Mouse (Mus musculus) gastrocnemius, postnatal 25 days (tissue): ENCODE measurements around the gene Whamm. TPM values are rescaled to one million over a fixed set of nuclear protein-coding genes. Genes with fewer than 3 reads are reported as not detected.

ENCODE experiments used
- DNase-seq: peaks from one replicate; pipeline ENCODE4 v3.0.0; 2022
- long read RNA-seq, 2 experiments: library from polyadenylated mRNA; stranded (forward); transcript quantifications; one replicate each; pipeline ENCODE4 v2.0.0; 2021
- total RNA-seq, 2 experiments: library from RNA; stranded (reverse); gene quantifications; 1 replicate in 1 of 2; 2 replicates in 1 of 2; pipeline ENCODE4 v1.2.3; 2021

Whamm gene
- 1 to 10 TPM; 5.8 to 6.5 TPM for total RNA-seq
- long read RNA-seq, experiment 1, partial matches to known transcripts: 0 of 45 reads
- long read RNA-seq, experiment 1, other reads (novel, unspliced or antisense): 42 of 45 reads
- long read RNA-seq, experiment 2, partial matches to known transcripts: 32 of 37 reads
- long read RNA-seq, experiment 2, other reads (novel, unspliced or antisense): 2 of 37 reads

- DNase-seq: peak; percentile 94
Measured at GRCm38 (mm10) chr7:81571108-81571940, at the start of gene Whamm. Gene Whamm, plus strand, starts transcription at chr7:81571266.

DNA sequence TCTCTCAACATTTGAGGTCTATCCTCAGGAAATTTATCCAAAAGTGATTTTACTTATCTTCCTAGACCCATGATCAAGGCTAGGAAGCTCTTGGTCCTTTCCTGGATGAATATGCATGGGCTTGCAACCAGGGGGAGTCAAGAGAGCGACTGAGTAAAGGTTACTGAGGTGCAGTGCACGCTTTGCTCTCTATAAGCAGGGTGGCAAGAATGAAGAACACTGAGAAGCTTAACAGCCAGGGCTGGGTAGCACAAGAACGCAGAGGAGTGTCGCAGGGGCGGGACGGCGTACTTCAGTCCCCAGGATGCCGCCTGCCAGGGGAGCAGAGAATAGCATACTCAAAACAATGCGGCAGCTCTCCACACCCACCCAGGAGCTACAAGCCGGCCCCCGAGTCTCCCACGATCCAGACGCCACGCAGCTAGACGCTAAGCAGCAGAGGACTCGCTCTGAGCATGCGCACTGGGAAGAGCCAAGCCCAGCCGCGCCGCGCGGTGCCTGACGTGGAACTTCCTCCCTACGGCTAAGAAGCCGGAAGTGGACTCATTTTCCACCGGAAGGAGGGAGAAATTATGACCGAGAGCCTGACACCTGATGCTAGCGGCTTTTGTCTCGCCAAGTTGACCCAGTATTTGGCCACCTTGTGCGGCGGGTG is 47.9 kb upstream of the Whamm start:
- DNase-seq: peak; percentile 86

GRCm38 (mm10) chr7:81523663-81524017 is 47.4 kb upstream of the Whamm start:
- DNase-seq: no peak

DNA sequence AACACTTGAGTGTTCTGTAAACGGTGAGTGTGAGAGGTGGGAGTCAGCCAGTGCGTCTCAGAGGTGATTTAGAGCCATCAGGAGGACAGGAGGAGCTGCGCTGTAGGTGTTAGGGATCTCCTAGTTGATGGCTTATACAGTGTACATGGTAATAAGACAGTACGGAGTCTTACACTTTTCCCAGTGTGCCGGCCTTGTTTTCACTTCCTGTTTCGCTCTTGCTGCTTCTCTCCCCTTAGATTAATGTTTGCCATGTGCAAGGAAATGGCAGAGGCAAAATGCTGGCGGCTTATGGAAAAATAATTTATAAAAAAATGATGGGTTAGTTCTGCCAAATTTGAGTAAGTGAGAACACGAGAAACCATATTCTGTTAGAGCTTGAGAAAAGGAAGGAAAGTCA is 42.1 kb upstream of the Whamm start:
- no peak for DNase-seq

DNA sequence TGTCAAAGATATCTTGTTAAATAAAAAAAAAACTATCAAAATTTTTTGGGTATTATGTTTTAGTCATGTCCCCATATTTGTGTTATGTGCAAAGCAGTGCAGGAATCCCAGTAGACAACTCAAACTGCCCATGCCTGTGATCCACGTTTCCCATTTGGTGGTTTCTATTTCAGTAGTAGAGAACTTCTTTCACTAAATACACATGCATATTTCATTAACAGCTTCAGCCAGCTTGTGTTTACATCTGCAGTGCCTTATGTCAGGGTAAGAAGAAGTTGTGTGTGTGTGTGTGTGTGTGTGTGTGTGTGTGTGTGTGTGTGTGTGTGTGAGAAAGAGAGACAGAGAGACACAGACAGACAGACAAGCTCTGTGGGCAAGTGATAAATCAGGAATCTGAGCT is 39.6 kb upstream of the Whamm start:
- DNase-seq: no peak

- DNase-seq: no peak
Measured at GRCm38 (mm10) chr7:81536478-81536877, 34.6 kb upstream of the Whamm start.

DNA sequence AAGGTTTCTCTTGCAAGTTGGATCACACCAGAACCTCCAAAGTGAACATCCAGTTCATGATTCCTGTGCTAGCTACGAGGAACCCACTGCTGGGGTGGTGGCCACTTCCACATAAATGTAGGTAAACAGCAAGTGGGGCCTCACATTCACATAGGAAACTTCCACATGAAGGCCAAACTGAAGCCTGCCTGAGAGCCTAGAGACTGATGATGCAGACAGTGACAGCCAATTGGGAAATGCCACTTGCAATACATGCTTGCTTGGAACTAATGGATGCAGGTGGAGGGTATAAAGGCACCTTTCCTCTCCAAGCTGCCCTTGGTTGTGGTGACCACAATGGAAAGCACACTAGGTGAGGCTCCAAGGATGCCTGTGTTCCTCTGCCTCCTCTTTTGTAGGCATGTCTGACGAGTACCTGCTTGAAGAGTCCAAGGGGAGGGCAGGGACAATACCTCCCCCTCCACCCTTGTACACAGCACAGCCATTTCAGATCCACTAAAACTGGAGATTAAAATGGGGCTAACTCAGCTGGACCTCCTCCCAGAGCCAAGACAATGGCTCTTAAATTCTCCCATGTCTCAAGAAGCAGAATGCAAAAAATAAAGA is 32.9 kb upstream of the Whamm start:
- no peak for DNase-seq

DNA sequence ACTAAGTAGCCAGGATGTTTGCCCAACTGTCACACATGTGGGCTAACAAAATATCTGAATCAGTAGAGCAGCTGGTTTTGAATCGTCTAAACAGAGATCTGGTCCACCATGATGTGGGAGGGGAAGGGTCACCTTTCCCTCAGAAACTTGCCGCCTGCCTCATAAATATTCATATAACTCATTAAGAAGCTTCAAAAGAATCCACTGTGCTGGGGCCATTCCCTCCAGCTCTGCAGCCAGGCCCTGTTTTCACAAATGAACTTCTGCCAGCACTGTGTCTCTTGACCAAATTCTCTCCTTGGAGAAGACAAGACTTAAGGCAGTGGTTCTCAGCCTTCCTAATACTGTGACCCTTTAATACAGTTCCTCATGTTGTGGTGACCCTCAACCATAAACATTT is 31.5 kb upstream of the Whamm start:
- DNase-seq: no peak

DNA sequence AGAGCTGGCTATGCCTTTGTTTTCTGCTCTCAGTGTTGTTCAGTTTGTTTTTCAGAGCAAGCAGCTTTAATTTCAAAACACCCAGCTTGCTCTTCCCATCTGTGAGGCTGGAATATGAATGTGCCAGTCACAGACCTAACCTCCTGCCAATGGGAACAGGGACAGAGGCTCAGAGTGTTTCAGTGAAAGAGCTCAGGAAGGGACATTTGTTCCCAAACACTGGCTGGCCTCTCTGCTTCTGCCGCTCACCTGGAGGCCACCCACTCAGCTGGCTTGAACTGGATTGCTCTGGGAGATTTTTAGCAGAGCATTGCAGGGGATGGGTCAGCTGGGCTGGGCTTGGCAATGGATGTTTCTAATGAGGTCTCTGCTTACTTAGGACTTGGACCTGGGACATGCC is 30.1 kb upstream of the Whamm start:
- no peak for DNase-seq

DNA sequence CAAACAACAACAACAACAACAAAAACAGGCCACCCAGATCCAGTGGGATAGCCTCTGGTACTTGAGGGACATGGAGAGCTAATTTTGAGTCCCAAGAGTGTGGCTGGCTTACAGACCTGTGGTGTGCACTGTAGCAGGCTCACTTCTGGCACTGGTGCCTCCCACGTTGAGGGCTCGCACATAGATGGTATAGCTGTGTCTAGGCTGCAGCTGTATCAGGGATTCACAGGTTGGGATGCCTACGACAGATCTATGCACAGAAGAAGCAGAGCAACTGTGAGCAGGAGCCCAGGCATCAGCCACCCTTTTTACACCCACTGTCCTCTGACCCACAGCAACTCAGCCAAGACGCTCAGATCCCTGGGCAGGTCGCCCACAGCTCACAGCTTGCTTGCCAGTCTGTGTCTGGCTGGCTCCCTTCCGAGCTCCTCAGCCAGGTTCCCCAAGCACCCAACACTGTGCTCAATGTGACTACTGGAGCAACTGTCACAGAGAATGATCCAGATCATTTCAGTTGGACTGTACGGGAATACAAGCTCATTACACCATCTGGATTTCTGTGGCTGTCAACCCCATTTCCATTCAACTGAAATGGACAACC is 29.0 kb upstream of the Whamm start:
- peak; percentile 85 for DNase-seq

DNA sequence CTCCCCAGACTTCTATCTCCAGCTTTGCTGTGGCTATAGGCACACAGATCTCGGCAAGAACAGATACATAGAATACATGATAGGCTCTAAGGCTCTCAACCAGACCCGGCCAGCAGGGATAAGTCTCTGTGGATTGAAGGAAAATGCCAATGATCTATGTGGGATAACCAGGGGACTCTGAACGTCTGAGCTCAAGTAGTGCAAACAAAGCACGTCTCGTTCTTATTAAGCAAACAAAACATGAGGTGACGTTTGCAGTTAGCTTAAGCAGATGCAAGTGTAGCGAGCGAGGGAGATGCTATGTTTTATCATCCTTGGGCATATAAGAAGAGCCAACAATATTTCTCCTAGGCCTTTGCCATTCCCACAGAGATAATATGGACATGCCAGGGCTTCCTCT is 28.1 kb upstream of the Whamm start:
- no peak for DNase-seq

DNA sequence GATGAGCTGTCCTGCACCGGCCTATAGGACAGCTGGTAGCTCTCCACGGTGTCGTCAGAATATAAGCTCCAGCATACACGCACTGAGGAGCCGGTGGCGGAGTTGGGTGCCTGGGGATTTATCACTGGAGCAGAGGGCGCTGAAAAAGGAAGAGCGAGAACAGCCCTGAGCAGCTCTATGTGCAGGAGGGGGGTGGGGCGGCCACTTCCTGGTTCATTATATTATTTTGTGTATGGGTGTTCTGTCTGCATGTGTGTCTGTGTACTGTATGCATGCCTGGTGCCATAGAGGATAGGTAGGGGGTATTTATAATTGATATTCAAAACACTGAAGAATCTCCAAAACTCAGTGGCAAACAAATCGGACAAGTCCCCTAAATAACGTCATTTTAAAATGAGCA is 22.2 kb upstream of the Whamm start:
- DNase-seq: no peak

GRCm38 (mm10) chr7:81553589-81553988 is 17.5 kb upstream of the Whamm start:
- no peak for DNase-seq

DNA sequence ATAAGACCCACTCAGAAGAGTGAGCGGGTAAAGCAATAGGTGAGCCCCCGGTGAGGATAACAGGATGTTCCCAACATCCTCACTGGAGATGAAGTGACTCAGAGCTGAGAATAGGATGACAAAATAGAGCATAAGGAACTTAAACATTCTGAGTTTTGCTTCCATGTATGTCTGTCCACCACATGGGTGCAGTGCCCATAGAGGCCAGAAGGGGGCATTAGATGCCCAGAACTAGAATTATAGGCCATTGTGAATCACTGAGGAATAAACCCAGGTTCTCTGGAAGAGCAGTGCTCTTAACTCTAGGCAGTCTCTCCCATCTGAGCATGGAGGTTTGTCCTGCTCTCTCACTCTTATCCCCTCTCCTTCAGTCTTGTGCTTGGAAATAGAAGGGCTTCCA is 16.7 kb upstream of the Whamm start:
- DNase-seq: no peak

DNA sequence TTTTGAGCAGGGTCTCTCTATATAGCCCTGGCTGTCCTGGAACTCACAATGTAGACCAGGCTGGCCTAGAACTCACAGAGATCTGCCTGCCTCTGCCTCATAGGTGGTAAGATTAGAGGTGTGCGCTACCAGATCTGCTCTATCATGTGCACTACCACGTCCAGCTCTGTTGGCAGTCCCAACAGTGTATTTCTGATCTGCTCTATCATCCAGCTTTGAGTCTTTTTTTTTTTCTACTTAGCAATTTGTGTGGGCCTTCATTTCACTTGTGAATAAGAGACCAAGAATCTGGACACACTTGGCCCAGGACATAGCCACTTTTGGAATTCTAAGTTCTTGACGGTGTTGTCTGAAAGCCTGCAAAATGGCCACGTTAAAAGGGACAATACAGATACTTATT is 14.2 kb upstream of the Whamm start:
- no peak for DNase-seq

DNA sequence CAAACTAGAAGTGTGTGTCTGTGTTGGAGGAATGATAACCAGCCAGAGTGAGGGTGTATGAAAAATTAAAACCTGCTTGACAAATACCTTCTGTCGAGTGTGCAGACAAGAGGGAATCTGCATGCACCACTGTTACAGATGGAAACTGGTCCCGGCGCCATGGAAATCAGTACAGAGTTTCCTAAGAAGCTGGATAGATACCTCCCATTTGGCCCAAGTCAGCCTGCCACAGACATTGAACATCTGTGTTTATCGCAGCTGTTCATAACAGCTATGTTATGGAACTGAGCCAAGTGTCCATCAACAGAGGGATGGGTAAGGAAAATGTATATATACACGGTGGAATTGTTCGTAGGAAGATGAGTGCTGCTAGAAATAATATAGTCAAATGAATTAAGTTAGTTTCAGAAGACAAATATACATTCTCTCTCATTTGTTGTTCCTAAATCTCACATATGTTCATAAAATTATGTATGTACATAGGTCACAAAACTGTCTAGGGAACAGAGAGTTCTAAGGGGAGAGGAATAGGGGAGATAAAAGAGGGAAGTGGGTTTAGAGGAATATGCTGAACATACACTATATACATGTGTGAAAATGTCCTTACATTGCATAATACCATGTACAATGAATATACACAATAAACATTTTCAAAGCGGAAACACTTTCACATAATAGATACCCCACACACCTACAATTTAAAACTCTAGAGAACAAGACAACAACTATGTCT is 13.6 kb upstream of the Whamm start:
- no peak for DNase-seq

- DNase-seq: no peak
Measured at GRCm38 (mm10) chr7:81557985-81558360, 13.1 kb upstream of the Whamm start.

GRCm38 (mm10) chr7:81559231-81559980 is 11.7 kb upstream of the Whamm start:
- DNase-seq: no peak

GRCm38 (mm10) chr7:81560101-81561049 is 10.7 kb upstream of the Whamm start:
- no peak for DNase-seq

- DNase-seq: no peak
Measured at GRCm38 (mm10) chr7:81561211-81561610, 9.9 kb upstream of the Whamm start.
